Comparison of ENCODE assay signal across 17 mouse cellular contexts in the genomic region with DNA sequence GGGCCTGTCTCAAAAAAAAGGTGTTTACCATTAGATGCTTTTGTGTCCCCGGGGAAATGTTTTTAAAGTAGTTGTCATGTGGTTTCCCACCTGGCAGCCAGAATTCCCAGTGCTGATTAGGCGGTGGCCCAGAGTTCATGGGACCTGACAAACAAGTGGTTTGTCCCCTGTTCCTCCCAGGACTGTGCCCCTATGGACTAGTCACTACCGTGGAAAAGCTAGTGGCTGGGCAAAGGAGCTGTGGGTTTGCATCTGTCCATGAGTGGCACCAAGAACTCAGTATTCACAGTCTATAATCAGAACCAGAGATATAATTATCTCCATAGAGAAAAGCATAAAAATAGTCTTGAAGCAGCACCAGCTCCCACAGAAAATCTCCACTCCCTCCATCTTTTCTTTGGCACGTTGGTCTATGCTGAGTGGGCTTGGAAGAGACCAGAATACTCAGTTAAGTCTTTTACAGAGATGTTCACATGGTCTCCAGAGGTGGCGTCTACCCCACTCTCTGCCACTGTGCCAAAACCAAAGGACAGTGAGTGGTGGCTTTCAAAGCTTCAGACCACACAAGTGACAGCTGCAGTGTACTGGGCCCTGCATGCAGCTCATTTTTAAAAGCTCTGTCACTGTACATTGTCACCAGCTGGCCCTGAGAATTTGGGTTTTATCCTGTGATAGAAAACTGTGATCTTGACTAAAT. TPM values are rescaled to one million over a fixed set of nuclear protein-coding genes. Genes with fewer than 3 reads are reported as not detected.
A peak's percentile ranks its signal among the peaks of the same experiment; 100 is the strongest.
DNase-seq lines count a peak whose midpoint lies in the region; TF ChIP-seq lines count a peak whose summit lies in the region.
"Had no signal": no experiment of that assay in that cellular context is flagged by ENCODE, and none has a peak within 500 bp of the region (broad histone marks: within the 10 kb centered on the region; RNA-seq: fewer than 3 reads in every experiment).

No protein-coding gene starts in this region.

- H3K4me3 ChIP-seq in layer of hippocampus, adult 2 months: no peak overlapping the region
- H3K4me3 ChIP-seq: heart, embryonic 10.5 days; hindbrain, embryonic 12.5 days; limb, embryonic 15.5 days; liver, embryonic 15.5 days; neural tube, embryonic 12.5 days had no signal

- TF ChIP-seq CTCF in layer of hippocampus, adult 2 months (conservative IDR thresholded peaks at IDR 0.05): no peak

- no peak for DNase-seq in layer of hippocampus, adult 2 months (ENCODE audit: low spot score in 2 of 2)
- DNase-seq in layer of hippocampus, adult 9-10 months (ENCODE audit: low spot score): no peak
- peak; percentile 42 to 67 for DNase-seq in frontal cortex, postnatal 14 days (ENCODE audit: low spot score in 2 of 2)
- DNase-seq in left cerebral cortex, postnatal 14 days (ENCODE audit: low spot score in 2 of 2): peak; percentile 53 to 77
- peak; percentile 67 for DNase-seq in right cerebral cortex, postnatal 25 days
- DNase-seq in spleen, adult 18-20 months: no peak
- DNase-seq in lung, postnatal 25 days (ENCODE audit: low spot score): no peak
- DNase-seq in adrenal gland, postnatal 25 days: no peak
- DNase-seq: cerebellum, adult 2 months; kidney, adult 9 months; kidney, postnatal 25 days; thymus, postnatal 25 days had no signal

- peak overlapping the region; percentile 14; the same call in 1 of the 2 replicates for H3K27ac ChIP-seq in layer of hippocampus, adult 2 months
- H3K27ac ChIP-seq: hindbrain, embryonic 12.5 days; limb, embryonic 15.5 days; liver, embryonic 15.5 days; neural tube, embryonic 12.5 days had no signal

- intact Hi-C loops in left cerebral cortex, postnatal 14 days (cut with DNase I): no loop called here

RNA-seq across cellular contexts. Expression of a gene that starts 24.7 kb away (rescaled TPM):
- total RNA-seq in layer of hippocampus, adult 2 months (2021): under 1 TPM; 0.10 to 0.20 TPM
- under 1 TPM in 1 of 2 experiments, not detected in 1; 0.09 TPM for total RNA-seq in left cerebral cortex, postnatal 14 days (2021)
- 0.70 and 1.3 TPM in 2 replicates for total RNA-seq in adrenal gland, postnatal 25 days (2021)

RNA-seq across cellular contexts. Expression of a gene that starts 33.0 kb away (rescaled TPM):
- total RNA-seq in layer of hippocampus, adult 2 months (2021): 100 to 1,000 TPM; 132 to 145 TPM
- total RNA-seq in left cerebral cortex, postnatal 14 days (2021): 100 to 1,000 TPM; 122 to 140 TPM
- 131 TPM in 2 replicates for total RNA-seq in adrenal gland, postnatal 25 days (2021)

RNA-seq across cellular contexts. Expression of a gene that starts 47.7 kb away (rescaled TPM):
- total RNA-seq in layer of hippocampus, adult 2 months (2021): 10 to 100 TPM; 15.5 to 16.7 TPM
- total RNA-seq in left cerebral cortex, postnatal 14 days (2021): 10 to 100 TPM; 33.2 to 35.3 TPM
- total RNA-seq in adrenal gland, postnatal 25 days (2021): 1.0 TPM in 1 of 2 replicates, not detected in the other

RNA-seq across cellular contexts. Expression of a gene that starts 55.0 kb away (rescaled TPM):
- 10 to 100 TPM; 73.4 to 78.8 TPM for total RNA-seq in layer of hippocampus, adult 2 months (2021)
- 10 to 100 TPM; 71.4 to 75.3 TPM for total RNA-seq in left cerebral cortex, postnatal 14 days (2021)
- total RNA-seq in adrenal gland, postnatal 25 days (2021): 136 and 139 TPM in 2 replicates

RNA-seq across cellular contexts. Expression of a gene that starts 55.6 kb away (rescaled TPM):
- total RNA-seq in layer of hippocampus, adult 2 months (2021): 10 to 100 TPM; 15.0 to 16.1 TPM
- total RNA-seq in left cerebral cortex, postnatal 14 days (2021): 10 to 100 TPM; 11.8 to 18.0 TPM
- 26.4 and 32.1 TPM in 2 replicates for total RNA-seq in adrenal gland, postnatal 25 days (2021)

Comparison
In these comparisons a context has a peak if more than half of its experiments do, and no peak if none do; other contexts are left out.
1. DNase-seq: peak in frontal cortex, postnatal 14 days (2 of 2), left cerebral cortex, postnatal 14 days (2 of 2) and right cerebral cortex, postnatal 25 days (single experiment); none in layer of hippocampus, adult 2 months (0 of 2), layer of hippocampus, adult 9-10 months (single experiment), spleen, adult 18-20 months (0 of 2), lung, postnatal 25 days (single experiment) and adrenal gland, postnatal 25 days (single experiment).